Mouse (Mus musculus) neural tube, embryonic 10.5 days (tissue): ENCODE results near the gene Zmym6.
"Not testable (repeated sequence)": the region's sequence is repeated elsewhere in the genome, so short reads cannot be mapped to it uniquely, and the experiment has no call there.

Source experiments
- DNase-seq: peaks from one replicate; pipeline ENCODE4 v3.0.0-alpha.2; 2017; ENCODE audit warnings: low spot score; ENCODE audit errors: extremely low spot score

Gene Zmym6

DNA sequence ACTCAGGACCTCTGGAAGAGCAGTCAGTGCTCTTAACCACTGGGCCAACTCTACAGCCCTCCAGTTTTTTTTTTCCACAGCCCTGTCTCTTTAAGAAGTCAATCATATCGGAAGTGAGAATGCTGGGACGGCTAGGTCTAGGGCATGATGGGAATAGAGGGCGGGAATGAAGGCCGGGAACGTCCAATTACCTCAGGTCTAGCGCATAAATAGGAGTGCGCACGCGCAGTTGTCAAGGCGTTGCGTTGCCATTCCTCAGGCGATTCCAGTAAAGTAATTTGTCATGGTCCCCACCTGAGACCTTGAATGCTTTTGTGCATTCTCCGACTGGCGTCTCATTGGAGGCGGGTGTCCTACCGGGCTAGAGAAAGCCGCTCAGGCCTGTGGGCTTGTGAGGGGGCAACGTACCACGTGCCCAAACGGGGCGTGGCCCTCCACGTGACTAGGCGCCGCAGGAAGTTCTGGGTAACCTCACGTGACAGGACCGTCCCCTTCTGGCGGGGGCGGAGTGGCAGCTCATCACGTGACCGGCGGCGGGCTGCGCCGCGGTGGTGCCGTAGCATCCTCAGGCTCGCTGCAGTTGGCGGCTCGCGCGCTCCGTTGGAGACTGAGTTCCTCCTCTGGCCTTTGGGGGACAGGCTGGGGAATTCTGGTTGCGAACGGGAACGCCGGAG is at the start of gene Zmym6:
Gene Zmym6, plus strand, starts transcription at position 509 of the 674 bp plus-strand sequence.
- peak; percentile 99 for DNase-seq

DNA sequence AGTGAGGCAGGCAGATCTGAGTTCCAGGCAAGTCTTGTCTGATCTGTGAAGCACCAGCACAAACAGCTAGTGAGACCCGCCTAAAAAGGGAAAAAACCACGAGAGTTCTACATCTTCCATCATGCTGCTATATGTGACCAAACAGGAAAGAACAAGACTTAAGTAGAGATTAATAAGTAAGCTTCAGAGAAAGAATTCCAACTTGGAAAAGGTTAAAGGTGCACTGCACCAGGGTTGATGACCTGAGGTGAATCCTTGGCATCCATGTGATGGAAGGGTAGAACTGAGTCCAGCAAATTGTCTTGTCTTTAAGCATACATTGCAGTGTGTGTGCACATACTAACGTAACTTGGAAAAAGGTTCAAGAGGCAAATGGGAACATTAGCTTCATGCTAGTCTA is 40.0 kb upstream of the Zmym6 start:
- DNase-seq, result no peak

DNA sequence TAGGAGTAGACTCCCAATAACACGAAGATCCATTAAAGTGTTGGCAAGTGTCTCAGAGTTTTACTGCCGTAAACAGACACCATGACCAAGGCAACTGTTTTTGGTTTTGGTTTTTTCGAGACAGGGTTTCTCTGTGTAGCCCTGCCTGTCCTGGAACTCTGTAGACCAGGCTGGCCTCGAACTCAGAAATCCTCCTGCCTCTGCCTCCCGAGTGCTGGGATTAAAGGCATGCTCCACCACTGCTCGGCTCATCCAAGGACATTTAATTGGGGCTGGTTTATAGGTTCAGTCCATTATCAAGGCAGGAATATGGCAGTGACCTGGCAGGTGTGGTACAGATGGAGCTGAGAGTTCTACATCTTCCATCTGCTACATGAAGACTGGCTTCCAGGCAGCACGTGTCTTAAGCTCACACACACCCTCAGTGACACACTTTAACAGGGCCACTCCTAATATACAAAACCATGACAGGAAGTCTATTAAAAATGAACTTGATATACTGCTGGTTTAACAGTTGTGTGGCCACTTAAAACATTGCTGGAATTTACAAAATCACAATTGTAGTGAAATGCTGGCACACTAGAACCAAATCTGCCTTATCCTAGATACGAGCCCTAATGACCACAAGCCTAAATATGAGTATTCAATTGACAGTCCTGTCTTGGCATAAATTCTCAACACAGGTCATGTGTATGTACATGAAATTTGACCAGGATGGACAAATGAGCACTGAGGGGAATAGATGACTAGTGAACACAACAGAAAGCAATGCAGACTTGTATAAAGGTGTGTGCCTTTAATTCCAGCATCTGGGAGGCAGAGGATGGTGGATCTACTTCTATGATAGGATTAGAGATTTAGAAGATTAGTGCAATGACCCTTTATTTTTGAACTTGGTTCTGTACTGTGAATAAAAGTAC is 39.0 kb upstream of the Zmym6 start:
- no peak for DNase-seq

DNA sequence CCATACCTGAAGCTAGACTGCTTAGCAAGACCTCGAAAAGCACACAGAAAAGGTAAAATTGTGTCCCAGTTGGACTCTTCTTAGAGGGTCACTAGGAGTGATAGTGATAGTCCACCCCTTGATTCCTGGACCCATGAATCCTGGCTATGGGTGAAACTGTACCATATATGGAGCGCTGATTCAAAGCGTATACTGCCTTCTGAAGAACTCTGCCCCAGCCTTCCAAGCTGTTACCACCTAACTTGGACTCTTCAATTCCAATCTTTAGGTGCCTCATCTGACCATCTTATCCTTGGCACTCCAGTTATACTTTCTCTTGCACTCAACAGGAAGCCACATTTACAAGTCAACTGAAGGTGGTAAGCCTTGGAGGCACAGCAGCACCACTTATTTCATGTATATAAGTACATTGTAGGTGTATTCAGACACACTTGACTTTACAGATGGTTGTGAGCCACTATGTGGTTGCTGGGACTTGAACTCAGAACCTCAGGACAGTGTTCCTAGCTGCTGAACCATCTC is 38.3 kb upstream of the Zmym6 start:
- DNase-seq, result no peak

DNA sequence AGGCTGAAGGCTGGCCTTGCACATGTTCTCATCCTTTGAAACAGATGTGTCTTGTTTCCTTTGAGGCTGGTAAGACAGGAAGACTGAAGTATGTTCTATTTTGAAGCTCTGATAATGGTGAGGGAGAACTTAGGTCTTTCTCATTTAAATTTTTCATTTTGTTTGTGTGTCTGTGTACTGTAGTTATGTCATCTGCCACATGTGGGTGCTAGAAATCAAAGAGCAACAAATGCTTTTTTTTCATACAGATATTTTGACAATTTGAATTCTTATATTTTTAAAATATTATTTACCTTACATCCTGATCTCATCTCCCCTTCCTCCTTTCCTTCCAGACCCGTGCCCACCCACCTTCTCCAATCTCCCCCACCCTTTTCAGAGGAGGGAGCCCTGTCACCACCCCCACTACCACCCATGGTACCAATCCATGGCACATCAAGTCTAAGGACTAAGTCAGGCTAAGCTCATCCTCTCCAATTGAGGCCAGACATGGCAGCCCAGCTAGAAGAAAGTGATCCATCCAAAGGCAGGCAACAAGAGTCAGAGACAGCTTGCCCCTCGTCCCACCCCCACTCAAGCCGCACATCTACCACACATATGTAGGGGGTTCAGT is 37.2 kb upstream of the Zmym6 start:
- DNase-seq, result no peak

DNA sequence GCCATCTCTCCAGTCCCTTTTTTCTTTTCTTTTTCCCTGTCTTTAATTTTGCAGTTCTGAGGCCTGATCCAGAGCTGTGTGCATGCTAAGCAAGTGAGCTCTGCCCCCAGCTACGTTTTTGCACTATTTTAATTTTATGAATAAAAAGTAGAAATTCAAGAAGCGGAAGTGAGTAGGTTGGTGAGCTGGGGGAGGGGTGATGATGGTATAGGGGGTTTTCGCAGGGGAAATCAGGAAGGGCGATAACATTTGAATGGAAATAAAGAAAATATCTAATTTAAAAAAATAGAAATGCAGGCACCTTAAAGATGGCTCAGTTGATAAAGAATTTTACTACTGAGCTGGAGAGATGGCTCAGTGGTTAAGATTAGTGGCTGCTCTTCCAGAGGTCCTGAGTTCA is 33.6 kb upstream of the Zmym6 start:
- no peak for DNase-seq

DNA sequence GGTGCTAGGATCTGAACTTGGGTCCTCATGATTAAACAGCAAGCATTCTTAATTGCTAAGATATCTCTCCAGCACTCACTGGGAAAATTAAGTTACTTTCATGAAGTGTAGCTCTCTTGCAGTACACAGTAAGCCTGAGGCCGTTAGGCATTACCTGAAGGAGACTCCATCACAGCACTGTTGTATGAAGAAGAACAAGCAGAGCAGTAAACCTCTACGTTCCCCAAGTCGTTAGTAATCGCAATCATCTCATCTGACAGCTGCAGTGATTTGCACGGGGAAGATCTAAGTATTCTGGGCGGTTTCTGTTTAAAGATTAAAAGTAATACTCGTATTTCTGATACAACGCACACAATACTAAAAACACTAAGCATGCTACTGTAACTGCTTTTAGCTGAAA is 26.1 kb upstream of the Zmym6 start:
- no peak for DNase-seq

DNA sequence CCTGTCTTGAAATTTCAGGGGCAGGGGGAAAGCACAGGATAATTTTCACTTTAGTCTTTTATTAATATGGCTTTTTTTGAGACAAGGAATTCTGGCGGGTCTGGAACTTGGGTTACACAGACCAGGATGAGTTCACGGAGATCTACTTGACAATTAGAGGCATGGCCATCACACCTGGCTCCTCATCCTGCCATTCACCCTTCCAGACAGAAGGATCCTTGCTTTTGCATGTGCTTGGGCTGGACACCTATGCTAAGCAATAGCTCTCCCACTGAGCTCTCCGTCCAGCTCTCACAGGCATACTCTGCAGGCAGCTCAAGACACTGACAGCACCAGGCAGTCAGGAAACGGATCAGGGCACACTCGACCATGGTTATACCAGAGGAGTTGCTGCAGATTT is 24.1 kb upstream of the Zmym6 start:
- no peak for DNase-seq

DNA sequence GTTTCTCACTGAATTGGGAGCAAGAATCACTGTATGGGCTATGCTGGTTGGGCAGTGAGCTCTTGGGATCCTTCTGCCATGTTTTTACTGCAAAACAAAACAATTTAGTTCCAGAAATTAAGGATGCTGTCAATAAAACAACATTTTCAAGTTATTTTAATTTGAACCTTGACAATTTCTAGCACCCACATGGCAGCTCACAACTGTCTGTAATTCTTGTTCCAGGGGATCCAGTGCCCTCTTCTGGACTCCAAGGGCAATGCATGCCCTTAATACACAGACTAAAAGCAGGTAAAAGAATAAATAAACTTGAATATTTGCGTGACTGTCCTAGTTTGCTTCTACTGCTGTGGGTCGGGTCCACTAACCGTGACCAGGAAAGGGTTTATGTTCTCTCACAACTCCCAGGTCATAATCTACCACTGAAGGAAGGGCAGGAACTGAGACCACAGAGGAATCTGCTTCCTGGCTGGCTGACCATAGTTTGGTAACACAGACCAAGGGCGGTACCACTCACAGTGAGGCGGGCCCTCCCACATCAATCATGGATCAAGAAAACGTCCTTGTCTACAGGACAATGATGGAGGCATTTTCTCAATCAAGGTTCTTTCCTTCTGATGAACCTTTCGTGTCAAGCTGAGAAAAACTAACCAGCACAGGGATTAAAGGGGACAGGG is 22.5 kb upstream of the Zmym6 start:
- no peak for DNase-seq

DNA sequence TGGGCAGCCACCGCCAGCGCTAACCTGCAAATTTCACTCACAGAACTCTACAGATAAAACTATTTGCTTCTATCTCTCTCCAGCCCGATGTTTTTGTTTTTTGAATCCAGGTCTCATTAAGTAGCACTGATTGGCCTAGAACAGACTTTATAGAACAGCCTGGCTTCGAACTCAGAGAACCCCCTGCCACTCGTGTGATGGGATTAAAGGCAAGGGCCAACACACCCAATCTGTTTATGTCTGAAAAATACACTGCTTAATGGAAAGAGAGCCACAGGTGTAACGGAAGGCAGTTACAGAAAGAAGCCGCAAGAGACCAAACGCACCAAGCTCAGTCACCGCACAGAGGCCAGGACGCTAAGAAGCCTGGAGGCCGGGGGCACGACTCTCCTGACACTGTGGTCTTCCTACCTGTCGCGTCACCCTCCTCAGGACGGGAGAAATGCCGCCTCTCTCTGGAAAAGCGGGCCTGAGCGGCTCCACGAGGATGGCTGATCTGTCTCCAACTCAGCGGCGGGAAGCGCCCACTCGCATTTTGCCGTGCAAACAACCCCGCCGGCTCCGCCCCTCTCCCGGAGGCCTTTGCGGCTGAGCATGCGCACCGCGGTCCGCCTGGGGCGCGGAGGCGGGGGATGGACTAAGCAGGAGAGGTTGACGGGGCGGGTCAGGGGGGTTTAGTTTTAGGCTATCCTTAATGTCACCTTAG is 16.4 kb upstream of the Zmym6 start, which contains the start of gene Zmym1:
Gene Zmym1, minus strand, starts transcription at position 568 of the 706 bp plus-strand sequence.
- DNase-seq, result peak; percentile 91

DNA sequence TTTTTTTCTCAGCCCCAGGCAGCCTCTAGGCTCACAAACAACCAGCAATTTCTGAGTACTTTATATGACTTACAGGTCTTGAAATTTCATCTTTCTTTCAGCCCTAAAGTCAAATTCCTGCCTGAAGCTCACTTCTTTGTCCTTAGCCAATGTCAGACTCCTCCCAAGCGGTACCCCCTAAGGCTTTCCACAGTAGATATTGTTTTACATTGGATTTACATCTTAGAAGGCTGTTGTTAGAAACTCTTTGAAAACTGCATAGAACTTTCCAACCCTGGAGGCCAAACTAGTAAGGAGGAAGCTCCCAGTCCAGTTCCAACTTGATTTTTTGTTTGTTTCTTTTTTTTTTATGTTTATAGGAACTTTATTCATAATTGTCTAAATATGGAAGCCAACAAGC is 13.1 kb upstream of the Zmym6 start:
- no peak for DNase-seq

DNA sequence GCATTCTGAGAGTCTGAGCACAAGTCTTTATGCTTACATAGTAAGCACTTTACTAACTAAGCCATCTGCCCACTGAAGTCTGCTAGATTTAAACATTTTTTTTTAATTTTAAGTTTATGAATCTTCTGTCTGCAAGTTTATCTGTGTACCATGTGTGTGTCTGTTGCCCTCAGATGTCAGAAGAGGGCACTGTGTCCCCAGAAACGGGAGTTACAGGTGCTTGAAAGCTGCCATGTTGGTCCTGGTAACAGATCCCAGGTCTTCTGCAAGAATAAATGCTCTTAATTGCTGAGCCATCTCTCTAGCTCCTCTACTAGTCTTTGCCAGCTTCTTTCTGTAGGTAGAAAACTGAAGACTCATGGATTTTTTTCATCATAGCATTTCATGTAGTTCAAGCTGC is 2.3 kb upstream of the Zmym6 start:
- DNase-seq, result no peak

DNA sequence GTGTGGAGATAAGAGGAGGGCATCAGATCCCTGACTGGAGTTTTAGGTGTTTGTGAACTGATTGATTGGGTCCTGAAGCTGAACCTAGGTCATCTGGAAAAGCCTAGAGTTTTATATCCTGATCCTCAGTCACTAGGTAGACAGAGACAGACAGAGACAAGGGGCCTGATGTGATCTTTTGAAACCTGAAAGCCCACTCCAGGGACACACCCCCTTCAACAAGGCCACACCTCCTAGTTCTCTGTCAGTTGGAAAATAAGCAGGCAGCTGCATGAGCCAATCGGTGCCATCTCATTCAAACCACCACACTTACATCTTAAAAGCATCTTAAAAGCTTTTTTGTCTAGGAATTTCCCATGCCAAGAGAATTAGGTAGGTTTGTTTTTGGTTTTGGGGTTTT is 3.6 kb downstream of the Zmym6 start:
- DNase-seq, result no peak

DNA sequence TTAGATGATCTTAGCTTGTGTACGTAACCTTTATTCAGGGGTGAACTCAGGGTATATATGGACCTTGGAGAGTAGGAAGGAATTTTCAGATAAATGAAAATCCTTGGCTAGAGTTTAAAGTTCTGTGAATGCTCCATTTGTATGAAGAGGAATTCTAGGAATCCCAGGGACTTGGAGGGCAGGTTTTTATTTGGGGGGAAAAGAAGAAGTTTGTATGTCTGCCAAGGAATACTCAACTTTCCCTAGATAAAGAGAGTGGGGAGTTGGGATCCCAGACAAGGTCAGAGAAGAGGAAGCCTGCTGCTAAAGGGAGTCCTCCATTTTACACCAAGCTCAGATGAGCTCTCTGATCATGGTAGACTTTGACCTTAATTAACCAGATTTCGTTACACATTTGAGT is 5.9 kb downstream of the Zmym6 start:
- no peak for DNase-seq

DNA sequence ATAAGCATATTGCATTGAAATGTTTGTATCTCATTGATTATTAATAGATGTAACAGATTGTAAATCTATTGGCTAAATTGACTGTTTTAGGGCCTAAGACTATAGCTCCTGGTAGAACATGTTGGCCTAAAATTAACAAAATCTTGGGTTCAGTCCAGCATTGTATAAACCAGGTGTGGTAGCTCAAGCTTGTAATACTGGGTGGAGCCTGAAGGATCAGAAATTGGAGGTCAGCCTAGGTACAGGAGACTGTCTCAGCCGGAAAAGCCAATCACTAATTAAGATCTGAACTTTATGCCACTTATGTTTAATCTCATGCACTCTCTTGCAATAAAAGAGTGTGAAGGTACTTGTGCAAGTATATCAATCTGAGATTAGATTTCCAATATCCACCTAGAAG is 8.6 kb downstream of the Zmym6 start:
- DNase-seq, result no peak

DNA sequence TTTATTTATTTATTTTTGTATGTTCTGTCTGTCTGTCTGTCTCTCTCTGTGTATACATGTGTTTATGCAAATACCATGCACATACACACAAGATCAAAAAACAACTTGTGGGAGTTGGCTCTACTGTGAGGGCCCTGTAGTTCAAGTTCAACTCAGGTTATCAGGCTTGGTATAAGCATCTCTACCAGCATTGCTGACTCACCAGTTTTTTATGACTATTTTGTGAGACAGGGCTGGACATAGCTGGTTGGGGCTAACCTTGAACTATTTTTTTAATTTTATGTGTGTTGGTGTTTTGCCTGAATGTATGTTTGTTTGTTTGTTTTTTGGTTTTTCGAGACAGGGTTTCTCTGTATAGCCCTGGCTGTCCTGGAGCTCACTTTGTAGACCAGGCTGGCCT is 14.0 kb downstream of the Zmym6 start:
- DNase-seq, result no peak

DNA sequence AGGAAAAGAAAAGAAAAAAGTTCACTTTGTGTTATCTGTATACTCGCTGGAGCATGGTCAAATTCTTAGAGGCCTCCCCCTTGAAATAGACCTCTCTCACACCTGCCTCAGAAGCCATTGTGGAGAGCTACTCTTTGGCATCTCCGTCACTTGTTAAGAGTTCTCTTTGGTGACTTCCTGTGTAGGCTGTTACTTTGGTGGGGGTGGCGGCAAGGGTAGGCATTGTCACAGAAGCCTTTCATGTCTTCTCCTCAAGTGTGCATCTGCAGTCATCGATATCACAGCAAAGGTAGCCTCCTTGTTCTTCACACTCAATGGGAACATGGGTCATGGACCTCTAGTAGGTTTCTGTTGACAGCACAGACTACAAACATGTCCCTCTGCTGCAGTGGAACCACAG is 17.9 kb downstream of the Zmym6 start:
- DNase-seq, result no peak

DNA sequence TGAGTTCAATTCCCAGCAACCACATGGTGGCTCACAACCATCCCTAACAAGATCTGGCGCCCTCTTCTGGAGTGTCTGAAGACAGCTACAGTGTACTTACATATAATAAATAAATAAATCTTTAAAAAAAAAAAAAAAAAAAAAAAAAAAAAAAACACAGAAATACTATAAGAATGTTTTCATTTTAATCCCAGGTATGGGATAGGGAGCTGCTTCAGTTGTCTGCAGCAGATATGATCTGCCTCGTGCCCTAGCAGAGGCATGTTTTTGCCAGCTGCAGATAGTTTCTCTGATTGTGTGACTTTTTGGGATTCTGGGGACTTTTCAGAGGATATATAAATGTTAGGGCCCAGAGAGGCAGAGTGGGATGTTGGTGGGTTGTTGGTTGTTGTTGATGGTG is 22.4 kb downstream of the Zmym6 start:
- DNase-seq, result not testable (repeated sequence)

DNA sequence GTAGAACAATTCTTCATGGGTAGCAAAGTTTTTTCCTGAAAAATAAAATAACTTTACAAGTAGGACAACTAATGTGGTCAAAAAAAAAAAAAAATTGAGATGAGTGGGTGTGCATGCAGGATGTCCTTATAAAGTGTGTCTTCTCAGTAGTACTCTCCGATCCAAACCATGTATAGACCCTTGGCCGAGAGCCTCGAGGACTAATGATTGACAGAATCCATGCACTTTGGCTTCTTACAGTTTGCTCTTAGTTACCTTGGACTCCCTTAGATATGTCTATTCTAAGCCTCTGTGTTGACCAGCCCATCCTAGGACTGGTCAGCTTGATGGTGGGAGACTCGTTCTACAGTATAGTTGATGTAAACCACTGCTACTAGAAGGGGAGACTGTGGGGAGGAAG is 30.4 kb downstream of the Zmym6 start:
- DNase-seq, result no peak

DNA sequence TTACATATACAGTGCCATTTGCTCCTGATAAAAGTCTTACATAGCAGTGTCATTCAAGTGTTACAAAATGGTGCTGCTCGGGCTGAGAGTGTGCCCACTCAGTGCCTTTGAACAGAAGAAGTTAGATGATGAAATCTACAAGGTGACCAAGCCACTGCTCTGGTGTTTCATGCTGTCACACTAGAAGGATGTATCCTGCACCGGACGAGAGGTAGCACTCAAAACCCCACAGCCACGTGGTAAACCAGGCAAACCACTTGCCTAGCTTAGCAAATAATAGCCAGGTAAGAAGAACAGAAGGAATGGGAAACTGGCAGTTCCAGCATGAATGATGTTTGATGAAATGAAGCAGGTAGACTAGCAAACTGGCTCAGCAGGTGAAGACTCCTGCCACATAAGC is 33.4 kb downstream of the Zmym6 start:
- DNase-seq, result no peak

DNA sequence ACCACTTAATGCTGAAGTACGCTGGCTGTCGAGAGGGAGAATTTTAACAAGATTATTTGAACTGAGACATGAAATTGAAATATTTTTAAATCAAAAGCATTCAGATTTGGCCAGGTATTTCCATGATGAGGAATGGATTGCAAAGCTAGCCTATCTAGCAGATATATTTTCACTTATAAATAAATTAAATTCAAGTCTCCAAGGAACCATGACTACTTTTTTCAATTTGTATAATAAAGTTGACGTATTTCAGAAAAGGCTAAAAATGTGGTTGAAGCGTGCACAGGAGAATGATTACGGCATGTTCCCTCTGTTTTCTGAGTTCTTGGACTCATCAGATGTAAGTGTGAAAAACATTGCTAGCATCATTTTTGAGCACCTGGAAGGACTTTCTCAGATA is 46.2 kb downstream of the Zmym6 start, which contains the start of gene Tmem35b:
Gene Tmem35b, plus strand, starts transcription at position 301 of the 400 bp plus-strand sequence.
- DNase-seq, result no peak
